Mouse (Mus musculus): ENCODE measurements at regions not wholly inside any gene's neighbourhood (a gene's known extent, or its start where the extent isn't known, plus 50 kb on each side); places are given as distances from the start of the nearest gene placed in this dataset.
"Not testable (repeated sequence)": the region's sequence is repeated elsewhere in the genome, so short reads cannot be mapped to it uniquely, and the experiment has no call there.

- DNase-seq (ENCODE audit: low spot score): no peak
Observed at GRCm38 (mm10) chr7:138005806-138006205, 391.7 kb downstream of the Tcerg1l start.

GRCm38 (mm10) chr7:138006971-138007370 is 390.6 kb downstream of the Tcerg1l start:
- no peak for DNase-seq (ENCODE audit: low spot score)

GRCm38 (mm10) chr7:138008601-138009000 is 388.9 kb downstream of the Tcerg1l start:
- no peak for DNase-seq (ENCODE audit: low spot score)

- not testable (repeated sequence) for DNase-seq (ENCODE audit: low spot score)
Observed at GRCm38 (mm10) chr7:138024021-138024420, 373.5 kb downstream of the Tcerg1l start.

- no peak for DNase-seq (ENCODE audit: low spot score)
Observed at GRCm38 (mm10) chr7:138051696-138052095, 345.8 kb downstream of the Tcerg1l start.

GRCm38 (mm10) chr7:138054756-138055155 is 342.8 kb downstream of the Tcerg1l start:
- DNase-seq (ENCODE audit: low spot score): no peak

- no peak for DNase-seq (ENCODE audit: low spot score)
Observed at GRCm38 (mm10) chr7:138061116-138061515, 336.4 kb downstream of the Tcerg1l start.

- no peak for DNase-seq (ENCODE audit: low spot score)
Observed at GRCm38 (mm10) chr7:138066921-138067320, 330.6 kb downstream of the Tcerg1l start.

GRCm38 (mm10) chr7:138075231-138075630 is 322.3 kb downstream of the Tcerg1l start:
- no peak for DNase-seq (ENCODE audit: low spot score)

GRCm38 (mm10) chr7:138083980-138084379 is 313.6 kb downstream of the Tcerg1l start:
- DNase-seq (ENCODE audit: low spot score): peak; percentile 84

GRCm38 (mm10) chr7:138107471-138108210 is 289.9 kb downstream of the Tcerg1l start:
- DNase-seq (ENCODE audit: low spot score): no peak

GRCm38 (mm10) chr7:138121497-138121896 is 276.0 kb downstream of the Tcerg1l start:
- DNase-seq (ENCODE audit: low spot score): no peak

GRCm38 (mm10) chr7:138129701-138130100 is 267.8 kb downstream of the Tcerg1l start:
- no peak for DNase-seq (ENCODE audit: low spot score)

GRCm38 (mm10) chr7:138133427-138133826 is 264.1 kb downstream of the Tcerg1l start:
- no peak for DNase-seq (ENCODE audit: low spot score)

- no peak for DNase-seq (ENCODE audit: low spot score)
Observed at GRCm38 (mm10) chr7:138137934-138138333, 259.6 kb downstream of the Tcerg1l start.

GRCm38 (mm10) chr7:138139766-138140165 is 257.8 kb downstream of the Tcerg1l start:
- no peak for DNase-seq (ENCODE audit: low spot score)

- DNase-seq (ENCODE audit: low spot score): no peak
Observed at GRCm38 (mm10) chr7:138149496-138149895, 248.0 kb downstream of the Tcerg1l start.

- no peak for DNase-seq (ENCODE audit: low spot score)
Observed at GRCm38 (mm10) chr7:138153455-138154167, 243.9 kb downstream of the Tcerg1l start.

Measured in ovary, postnatal 10 days (tissue).